Mouse (Mus musculus) cerebellum, adult 2 months (tissue): ENCODE results near the gene Prf1.

Experiments
- CTCF ChIP-seq: fragments of 200-500 bp; IDR thresholded peaks from 2 replicates; pipeline ENCODE4 v1.5.1; 2011; ENCODE audit warnings: low read depth, mild to moderate bottlenecking, control low read depth, low read length, moderate library complexity, borderline replicate concordance; ENCODE audit not compliant: insufficient read depth
- POLR2A ChIP-seq: fragments of 200-500 bp; IDR thresholded peaks from 2 replicates; pipeline ENCODE4 v1.6.1; 2011; ENCODE audit warnings: low read length, control low read depth, borderline replicate concordance; ENCODE audit not compliant: insufficient read depth

- TF ChIP-seq CTCF (no peak), POLR2A (no peak)
These were observed 17.8 kb downstream of the Prf1 start for GRCm38 (mm10) chr10:61315324-61315880.
